Mouse (Mus musculus) cerebellum, postnatal 14 days (tissue): Measurements from ENCODE around the gene Rxra.

Experiments
- DNase-seq, 2 experiments: peaks; one replicate each; pipeline ENCODE4 v3.0.0; 2021; ENCODE audit warnings: mixed read lengths in 2 of 2

Rxra gene

DNA sequence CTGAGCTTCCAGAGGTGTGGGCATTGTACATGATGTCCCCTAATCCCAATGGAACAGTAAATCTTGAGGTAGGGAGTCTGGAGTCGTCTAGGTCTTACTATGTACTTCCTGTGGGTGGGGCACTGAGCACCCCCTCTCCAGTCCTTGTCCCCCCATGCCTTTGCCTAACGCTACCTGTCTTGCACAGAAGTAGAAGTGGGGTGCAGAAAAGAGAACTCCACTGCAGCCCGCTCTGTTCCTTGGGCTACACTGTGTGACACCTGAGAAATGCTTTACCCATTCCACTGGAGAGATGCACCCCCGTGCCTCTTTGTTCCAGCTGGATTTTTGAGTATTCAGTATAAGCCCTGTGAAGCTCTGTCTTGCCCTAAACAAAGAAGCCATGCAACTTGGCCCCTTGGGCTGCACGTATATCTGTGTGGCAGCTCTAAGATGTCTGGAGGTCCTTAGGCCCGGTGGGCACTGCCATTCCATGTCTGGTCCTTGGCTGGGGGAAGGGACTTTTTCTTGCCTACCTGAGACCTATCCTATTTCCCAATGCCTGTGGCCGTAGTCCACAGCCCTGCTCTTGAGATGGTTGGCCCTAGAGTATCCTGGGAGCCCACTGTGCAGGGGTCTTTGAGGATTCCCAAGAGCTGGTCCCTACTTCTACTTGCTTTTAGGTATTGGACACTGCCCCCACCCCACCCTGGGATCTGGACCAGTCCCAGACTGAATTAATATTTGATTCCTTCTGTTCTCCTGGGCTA is 67.8 kb downstream of the Rxra start:
- no peak for DNase-seq

DNA sequence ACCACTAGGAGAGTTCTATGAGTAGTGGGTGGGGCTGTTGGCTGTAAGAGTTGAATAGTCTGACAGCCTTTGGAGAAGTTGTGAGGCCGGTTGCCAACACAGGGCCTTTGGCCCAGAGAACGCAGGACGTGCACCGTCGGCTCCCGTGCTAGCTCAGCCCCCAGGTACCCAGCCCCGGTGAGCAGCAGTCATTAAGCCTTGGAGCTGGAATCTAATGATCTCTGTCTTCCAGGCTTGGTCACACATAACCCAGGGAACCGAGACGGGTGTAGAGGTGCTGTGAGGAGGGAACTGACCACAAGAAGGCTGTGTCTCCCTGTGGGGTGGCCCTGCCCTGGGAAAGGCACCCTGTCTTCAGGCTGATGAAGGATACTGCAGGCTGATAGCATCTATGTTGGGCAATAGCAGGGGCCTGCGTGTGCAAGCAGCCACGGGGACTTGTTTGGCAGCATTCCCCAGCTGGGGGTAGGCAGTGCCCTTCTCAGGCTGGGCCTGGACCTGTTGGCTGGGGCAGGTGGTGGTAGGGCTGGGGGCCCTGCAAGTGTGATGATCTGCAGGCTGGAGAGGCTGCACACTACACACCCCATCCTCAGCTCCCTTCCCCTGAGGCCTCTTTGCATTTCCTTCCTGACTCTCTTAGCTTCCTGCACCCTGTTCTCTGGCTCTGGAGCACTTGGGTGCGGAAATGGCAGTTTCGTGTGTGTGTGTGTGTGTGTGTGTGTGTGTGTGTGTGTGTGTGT is 68.5 kb downstream of the Rxra start:
- DNase-seq = no peak

DNA sequence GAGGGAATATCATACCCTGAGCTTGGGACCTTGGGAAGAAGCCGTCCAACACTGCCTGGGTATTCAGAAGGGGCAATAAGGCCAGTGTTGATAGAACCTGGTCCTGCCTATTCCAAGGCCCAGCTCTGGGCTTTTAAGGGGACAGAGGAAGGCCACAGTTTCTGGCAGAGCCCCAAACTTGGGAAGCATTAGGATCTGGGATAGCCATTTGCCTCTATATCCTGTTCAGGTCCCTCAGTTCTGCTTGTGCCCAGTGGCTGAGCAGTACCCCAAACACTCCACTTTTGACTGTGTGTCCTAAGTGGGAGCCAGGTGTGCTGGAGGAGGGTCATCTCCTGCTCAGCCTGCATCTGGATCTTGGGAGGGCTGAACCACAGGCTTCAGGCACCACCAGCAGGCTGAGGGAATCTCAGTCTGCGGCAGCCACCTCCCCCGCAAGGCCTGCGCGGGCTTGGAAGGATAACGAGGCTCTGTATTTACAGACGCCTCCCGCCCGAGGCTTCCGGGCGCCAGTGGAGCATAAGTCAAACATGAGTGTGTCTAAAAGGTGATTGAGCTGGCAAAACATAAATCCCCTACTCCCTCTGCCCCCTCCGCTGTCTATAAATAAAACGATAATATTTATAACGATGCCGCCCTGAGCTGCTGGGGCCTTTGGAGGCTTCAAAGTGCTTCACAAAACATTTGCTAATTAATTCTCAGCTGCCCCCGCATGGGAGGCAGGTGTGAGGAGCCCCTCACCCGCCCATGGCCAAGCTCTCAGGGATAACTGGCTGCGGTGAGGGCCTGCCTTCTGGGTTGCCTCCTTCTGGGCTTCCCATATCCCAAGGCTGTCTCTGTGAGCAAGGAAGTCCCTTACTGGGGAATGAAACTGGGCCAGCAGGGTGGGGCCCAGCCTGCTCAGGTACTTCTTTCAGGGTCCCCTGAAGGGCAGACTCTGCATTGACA is 69.7 kb downstream of the Rxra start:
- DNase-seq = no peak

DNA sequence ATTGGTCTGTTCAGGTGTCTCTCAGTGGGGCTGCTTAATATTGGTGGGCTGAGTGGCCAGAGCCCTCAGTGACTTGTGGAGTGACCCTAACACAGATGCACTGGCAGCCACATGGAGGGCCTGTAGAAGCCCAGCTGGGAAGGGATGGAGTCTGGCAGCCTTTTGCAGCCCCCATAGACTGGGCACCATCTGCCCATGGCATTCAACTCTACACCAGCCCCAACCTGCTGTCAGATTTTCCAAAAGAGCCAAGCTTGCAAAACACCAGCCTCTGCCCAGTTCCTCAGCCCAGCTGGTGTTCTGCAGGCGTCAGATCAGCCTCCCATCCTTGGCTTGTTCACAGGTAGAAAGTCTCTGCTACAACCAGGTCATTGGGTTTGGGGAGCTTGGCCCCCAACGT is 70.6 kb downstream of the Rxra start:
- DNase-seq = peak; percentile 64 to 68

DNA sequence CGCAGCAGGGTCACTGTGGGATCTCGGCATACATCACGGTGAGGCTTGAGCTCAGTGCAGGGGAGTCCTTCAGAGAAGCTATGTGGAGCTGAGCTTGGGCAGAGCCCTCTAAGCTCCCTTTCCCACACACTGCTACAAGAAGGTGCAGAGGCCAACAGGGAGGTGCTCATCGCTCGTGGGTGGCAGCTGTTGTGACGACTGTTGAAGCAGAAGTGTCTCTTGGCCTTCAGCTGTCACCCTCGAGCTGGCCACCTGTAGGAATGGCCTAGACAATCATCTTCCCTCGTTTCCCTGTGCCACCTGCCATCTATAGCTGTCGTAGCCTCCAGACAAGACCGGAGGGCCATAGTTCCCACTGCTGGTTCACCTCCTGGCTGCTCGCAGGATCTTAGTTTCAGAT is 72.7 kb downstream of the Rxra start:
- DNase-seq = no peak

DNA sequence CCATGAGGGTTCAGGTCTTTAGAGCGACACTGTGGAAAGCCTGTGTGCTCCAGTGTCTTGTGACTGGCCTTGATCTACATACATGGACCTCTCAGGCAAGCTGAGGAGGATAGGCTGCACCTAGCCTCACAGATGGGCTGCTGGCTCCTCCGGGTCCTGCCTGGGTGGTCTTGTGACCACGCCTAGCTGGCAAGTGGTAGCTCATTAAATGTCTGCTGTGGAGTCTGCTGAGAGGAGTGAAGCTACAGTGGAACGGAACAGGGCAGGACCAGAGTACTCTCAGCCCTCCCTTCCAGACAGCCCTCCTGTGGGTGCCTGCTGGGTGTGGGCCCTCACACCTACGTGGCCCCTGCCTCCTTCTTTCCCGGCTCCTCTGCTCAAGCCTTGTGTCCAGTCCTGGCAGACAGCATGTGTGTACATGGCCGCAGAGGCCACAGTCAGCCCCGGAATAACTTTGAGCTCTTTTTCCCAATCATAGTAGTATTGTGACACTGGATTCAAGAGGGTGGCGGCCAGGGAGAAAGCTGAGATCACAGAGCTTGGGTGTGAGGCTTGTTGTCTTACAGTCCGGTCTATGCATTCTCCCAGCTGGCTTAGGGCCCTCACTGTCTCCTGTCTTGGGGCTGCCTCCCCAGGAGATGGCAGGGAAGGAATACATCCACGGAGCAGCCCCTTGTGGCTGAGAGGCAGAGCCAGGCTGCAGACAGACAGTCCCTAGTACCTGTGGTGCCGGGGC is 74.3 kb downstream of the Rxra start:
- DNase-seq = no peak

DNA sequence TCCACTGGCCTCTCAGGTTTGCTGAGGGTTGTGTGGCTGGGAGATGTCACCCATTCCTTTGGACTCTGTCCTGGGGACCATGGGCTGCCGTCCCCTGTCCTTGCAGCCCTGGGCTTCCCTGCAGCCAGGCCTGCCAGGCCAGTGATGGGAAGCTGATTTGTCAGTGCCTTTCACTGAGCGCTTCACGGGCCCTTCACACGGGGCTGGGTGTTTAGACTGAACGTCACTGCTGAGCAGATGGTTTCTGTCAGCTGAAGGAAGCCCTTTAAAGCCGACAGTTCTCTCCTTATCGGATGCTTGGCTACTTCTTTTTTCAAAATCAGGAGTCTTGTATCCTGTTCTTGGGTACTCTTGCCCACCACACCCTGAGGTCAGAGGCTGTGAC is 74.9 kb downstream of the Rxra start:
- no peak for DNase-seq

DNA sequence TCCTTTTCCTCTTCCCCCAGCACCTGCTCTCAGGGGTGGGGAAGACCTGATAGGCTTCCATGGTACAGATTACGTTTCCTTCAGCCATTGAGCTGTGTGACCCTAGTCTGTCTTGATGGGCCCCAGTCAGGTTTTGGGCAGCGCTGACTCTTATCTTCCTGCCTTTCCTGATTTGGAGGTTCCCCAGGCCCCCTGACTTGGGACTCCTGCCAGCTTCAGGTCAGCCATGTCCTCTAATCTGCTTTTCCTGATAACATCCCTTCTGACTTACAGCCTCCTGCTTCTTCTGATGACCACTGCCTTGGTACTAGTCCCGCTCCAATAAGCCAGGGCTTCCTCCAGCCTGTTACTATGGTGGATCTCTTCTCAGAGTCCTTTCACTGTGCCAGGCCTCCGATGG is 75.6 kb downstream of the Rxra start:
- DNase-seq = no peak

DNA sequence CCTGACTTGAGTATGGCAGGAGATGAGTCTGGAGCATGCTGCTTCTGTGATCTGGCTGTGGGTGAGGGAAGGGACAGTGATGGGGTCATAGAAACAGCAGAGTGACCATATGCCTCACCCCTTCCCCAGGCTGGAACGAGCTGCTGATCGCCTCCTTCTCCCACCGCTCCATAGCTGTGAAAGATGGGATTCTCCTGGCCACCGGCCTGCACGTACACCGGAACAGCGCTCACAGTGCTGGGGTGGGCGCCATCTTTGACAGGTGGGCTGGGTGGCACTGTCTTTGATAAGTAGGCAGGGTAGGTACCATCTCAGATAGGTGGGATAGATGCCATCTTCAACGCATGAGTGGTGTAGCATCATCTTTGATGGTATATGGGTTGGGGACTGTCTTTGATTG is 77.9 kb downstream of the Rxra start:
- DNase-seq = no peak

DNA sequence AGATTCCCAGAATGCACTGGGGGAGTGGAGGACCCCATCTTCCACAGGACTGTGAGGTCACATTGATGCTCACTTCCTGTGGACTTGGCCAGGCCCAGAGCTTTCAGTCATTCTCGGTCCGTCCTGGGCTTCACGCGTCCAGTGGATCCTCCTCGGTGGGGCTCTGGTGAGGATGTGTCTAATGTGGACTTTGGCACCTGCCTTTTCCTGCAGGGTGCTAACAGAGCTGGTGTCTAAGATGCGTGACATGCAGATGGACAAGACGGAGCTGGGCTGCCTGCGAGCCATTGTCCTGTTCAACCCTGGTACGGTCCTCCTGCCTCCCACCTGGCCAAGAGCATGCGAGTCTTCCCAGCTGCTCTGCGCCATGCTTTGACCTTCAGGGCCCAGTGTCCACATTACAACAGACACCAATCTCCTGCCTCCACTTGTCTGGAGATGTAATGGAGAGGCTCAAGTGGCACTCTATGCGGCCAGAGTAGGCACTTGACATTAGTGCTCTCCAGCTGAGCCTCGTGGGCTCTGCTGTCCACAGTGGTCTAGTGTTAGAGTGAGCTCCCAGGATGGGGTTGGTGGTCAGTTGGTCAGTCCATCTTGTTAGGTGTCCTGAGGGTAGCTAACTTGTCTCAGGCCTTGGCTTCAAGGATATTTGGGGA is 79.9 kb downstream of the Rxra start:
- DNase-seq = no peak

DNA sequence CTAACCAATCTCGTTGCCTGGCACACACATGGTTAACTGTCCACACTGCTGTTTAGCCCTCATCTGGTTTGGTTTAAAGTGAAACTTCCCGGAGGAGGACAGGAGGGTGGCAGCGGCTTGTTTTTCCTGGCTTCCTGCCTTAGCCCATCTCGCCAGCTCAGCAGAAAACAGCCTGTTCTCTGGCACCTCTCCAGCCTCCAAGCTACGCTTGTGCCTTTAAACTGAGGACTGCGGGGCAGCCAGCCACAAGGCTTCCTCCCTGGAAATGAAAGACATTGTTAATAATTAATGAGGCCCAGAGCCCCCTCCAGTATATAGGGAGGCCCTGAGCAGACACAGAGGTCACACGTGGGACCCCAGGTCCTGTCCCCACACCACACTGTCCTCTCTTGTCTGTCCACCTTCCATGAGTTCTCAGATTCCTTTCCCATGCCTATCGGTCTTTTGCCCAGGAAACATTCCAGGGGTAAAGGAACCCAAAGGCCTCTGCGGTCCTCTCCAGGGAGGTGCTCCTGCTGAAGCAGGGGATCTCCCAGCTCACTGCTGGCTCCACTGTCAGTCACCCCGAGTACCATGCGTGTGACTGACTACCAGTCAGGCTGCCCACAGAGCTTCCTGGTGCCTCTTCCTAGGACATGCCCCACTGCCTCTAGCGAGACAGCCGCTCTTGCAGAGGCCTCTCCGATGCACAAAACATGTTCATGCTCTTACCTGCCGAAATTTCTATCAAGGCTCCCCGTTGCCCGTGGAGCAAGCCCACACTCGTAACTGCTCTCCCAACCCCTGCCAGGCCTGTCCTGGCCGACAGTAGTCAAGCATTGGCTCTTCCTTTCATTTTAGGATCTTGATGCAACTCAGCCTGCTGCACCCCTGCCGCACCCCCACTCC is 82.4 kb downstream of the Rxra start:
- peak; percentile 96 to 97 for DNase-seq

DNA sequence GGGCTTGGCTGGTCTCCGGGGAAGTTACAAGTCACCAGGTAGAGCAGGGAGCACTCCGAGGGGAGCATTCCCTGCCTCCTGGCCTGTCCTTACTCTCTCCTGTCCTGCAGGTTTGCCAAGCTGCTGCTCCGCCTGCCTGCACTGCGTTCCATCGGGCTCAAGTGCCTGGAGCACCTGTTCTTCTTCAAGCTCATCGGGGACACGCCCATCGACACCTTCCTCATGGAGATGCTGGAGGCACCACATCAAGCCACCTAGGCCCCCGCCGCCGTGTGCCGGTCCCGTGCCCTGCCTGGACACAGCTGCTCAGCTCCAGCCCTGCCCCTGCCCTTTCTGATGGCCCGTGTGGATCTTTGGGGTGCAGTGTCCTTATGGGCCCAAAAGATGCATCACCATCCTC is 83.2 kb downstream of the Rxra start:
- no peak for DNase-seq

DNA sequence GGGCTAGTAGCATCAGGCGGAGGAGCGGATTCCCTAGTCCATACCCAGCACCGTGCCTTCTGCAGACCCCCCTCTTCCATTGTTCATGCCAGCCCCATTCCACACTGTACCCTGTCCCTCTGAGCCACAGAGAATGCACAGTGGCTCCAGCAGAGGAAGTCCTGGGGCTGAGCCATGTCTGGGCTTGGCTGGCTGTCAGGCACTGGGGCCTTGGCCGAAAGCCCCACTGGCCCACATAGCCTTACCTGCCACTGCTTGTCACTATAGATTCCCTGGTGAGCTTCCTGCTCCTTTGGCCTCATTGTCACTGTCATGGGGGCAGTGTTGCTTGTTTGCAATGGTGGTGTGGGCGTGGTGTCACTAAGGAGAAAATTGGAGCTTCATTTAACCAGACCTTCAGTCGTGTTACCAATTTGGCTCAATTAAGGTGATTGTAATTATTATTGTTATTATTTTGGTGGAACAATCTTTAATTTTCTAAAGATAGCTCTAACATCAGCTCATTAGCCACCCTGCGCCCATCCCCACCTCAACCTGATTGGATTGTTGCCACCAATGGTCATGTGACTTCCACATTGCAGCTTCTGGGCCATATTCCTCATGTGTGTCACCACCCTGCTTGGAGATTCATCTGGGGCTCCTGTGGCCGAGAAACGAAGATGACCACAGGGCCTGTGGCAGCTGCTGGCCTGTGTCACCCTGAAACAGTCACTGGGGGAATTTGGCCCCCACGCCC is 85.2 kb downstream of the Rxra start:
- DNase-seq = peak; percentile 73 to 82

DNA sequence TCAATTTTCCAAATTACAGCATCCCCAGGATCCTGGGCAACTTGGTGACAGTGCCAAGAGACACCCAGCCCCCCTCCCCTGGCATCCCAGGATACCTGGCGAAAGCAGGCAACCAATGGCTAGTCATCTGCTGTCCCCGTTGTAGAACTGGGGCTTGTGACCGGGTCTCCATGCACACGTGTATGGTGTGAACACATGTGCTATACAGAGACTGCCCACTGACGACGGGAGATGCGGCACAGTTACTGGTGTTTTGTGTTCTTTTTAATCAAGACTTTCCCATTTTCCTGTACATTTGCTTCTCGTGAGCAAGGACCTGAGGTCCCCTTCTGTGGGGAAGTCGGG is 85.7 kb downstream of the Rxra start:
- no peak for DNase-seq

DNA sequence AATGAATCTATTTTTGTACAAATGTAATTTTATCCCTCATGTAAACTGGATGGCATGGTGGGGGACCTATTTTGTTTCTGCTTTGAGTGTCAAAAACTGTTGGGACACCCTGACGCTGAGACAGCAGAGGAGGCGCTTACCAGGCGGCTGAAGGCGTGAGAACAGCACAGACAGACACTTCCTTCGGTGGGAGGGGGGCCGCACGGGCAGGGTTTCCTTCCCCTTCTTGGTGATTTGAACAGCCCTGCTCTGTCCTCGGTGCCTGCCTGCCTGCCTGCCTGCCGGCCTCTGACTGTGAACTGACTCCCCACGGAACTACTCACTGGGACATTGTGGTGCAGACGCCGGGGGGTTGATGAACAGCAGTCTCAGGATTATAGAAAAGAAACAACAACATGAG is 86.3 kb downstream of the Rxra start:
- DNase-seq = no peak

DNA sequence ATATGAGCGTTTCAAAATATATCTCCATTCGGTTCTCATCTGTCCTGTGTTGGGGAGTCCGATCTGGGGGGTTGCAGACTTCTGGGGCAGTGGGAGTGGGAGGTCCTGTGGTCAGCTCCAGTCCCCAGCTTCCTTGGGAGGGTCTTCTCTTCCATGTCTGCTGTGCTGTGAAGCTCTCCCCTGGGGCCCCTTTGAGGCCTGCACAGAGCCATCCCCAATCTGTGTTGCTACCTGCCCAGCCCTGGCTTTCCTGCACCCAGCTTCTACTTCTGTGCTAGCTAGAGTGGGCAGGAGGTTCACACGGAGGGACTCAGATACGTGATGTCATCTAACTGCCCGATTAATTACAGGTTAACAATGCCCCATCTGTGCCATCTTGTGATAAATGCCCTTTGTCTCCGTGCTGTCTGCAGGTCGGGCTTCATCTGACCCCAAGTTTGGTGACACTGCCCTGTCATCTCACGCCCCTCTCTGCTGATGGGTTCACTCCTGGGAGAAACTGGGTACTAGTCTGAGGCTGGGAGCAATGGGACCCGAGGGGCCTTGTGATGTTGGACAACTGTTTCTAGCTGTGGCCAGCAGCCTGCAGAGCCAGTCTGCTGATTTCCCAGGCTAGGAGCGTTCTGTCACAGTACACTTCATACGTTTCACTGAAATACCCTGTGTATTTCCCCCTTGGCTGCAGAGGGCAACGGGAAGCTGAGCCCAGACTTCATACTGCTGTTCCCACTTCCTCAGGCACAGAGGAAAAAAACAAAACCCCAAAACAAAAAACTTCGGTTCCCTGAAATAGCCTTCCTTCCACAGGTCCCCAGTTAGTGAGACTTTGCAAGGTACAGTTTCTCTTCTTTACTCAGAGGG is 86.9 kb downstream of the Rxra start:
- no peak for DNase-seq

DNA sequence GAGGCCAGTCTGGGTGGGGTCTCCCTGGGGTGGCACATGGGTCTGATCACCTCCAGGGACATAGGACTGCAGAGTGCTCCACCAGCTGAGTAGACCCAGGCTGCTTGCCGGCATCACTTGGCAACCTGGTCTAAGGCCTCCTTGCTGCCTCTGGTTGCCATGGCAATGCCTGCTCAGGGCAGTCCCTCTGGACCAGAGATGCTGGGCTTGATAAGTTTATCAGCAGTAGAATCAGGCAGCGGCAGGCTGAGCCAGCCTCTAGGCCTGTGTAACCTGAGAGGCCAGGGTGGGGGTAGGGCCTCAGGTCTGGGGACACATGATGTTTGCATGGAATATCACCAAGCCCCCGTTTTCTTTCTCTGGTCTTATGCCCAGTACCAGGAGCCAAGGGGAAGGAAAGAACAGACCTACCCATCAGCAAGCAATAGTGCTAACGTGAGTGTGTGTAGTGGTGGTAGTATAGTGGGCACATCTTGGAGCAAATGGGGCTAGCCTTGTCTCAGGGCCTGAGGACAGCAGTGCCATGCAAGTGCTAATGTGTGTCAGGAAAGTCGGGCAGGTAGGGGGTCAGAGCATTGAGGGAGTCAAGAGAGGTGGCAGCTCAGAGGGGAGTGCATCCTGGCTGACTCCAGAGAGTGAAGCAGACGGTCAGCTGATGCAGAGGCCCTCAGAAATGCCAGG is 88.2 kb downstream of the Rxra start:
- DNase-seq = no peak

DNA sequence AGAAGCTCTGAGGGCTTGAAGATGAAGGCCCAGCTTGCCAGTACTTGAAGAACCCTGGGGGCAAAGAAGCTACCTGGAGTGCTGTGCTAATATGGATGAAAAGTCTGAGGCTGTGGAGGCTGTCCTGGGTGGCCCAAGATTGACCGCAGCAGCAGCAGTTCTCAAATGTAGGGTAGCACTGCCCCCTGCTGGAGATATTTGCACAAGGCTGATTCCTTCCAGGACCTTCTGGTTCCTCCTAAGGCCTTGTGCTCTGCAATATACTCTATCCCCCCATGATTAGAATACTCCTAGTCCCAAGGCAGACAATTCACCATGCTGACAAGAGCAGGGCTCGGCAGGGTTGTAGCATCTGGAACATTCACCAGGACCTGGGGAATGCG is 88.7 kb downstream of the Rxra start:
- peak; percentile 95 to 98 for DNase-seq

DNA sequence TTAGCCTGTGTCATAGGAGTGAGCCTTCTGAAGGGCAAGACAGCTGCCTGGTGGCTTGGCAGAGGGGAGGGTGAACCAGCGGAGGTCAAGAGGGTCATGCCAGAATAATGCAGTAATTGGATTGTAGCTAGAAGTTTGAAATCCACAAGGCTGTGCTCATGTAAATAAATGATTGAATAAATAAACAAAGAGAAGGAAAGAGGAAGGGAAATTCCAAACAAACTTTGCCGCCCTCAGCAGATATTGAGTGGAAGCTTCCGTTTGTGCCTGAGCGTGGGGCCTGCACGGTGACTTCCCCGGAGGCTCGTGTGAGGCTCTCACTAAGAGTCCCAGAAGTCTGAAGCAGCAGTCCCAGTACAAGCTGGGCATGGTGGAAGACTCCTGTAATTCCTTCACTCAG is 91.5 kb downstream of the Rxra start:
- DNase-seq = peak in 1 of 2 experiments; percentile 2
